Comparison of ENCODE assay signal across 8 mouse cellular contexts in genomic region chr2:160731839-160732261, GRCm38 (mm10). TPM values are rescaled to one million over a fixed set of nuclear protein-coding genes. Genes with fewer than 3 reads are reported as not detected.
DNase-seq lines count a peak whose midpoint lies in the region; ATAC-seq and TF ChIP-seq lines count a peak whose summit lies in the region.

No protein-coding gene starts in this region.

- ATAC-seq in forebrain, embryonic 16.5 days: no peak
- peak; percentile 29 for ATAC-seq in lung, embryonic 15.5 days (ENCODE audit: borderline replicate concordance, extremely low read depth, low FRiP score, low TSS enrichment)
- no peak; the same call in 1 of the 2 replicates for ATAC-seq in megakaryocyte-erythroid progenitor cell, adult 5-6 weeks (replicated peaks; ENCODE audit: low FRiP score, low TSS enrichment, poor library complexity, severe bottlenecking)

- peak overlapping the region; percentile 92 to 96 for H3K4me3 ChIP-seq in ES-E14 (ENCODE audit: insufficient read depth in 1 of 2, low read depth in 1 of 2, low read length in 2 of 2, poor library complexity in 1 of 2, severe bottlenecking in 1 of 2)
- peak overlapping the region; percentile 88 for H3K4me3 ChIP-seq in forebrain, embryonic 16.5 days (replicated peaks; ENCODE audit: low read length)
- H3K4me3 ChIP-seq in lung, embryonic 15.5 days: peak overlapping the region; percentile 97

- H3K4me2 ChIP-seq in forebrain, embryonic 16.5 days (ENCODE audit: low read length): peak overlapping the region; percentile 92
- peak overlapping the region; percentile 97 for H3K4me2 ChIP-seq in lung, embryonic 15.5 days

- peak overlapping the region; percentile 95 for H3K9ac ChIP-seq in ES-E14 (ENCODE audit: insufficient read depth, low read depth, low read length, poor library complexity, severe bottlenecking)
- peak overlapping the region; percentile 100 for H3K9ac ChIP-seq in forebrain, embryonic 16.5 days (replicated peaks; ENCODE audit: low read depth, low read length)
- H3K9ac ChIP-seq in lung, embryonic 15.5 days: peak overlapping the region; percentile 99

- no peak for DNase-seq in ES-E14 (ENCODE audit: low read depth, low spot score)
- peak; percentile 16 for DNase-seq in brain, embryonic 18.5 days (ENCODE audit: low read depth, low spot score)
- DNase-seq in heart, postnatal 36 days: peak; percentile 75 to 82
- DNase-seq in layer of hippocampus, adult 8-10 months (ENCODE audit: low spot score in 2 of 2): peak; percentile 57 to 59
- peak; percentile 79 for DNase-seq in retina, postnatal 1 day

- peaks cover 10 to 30% of the 10 kb centered on the region in 2 experiments; a peak in 3 of 4 replicates for H3K4me1 ChIP-seq in ES-E14 (ENCODE audit: control insufficient read depth in 2 of 2, insufficient read depth in 2 of 2, low read length in 2 of 2, poor library complexity in 1 of 2)
- H3K4me1 ChIP-seq in forebrain, embryonic 16.5 days (replicated peaks; ENCODE audit: control insufficient read depth, insufficient read depth, low read length): peaks cover 39% of the 10 kb centered on the region
- peaks cover 62% of the 10 kb centered on the region for H3K4me1 ChIP-seq in lung, embryonic 15.5 days

- intact Hi-C loops in heart, postnatal 36 days (cut with DNase I): loop anchor here (2.0 kb wide), 1 partner anchor 61 kb away; no protein-coding TSS in a partner anchor

- H3K36me3 ChIP-seq in ES-E14 (ENCODE audit: control insufficient read depth, insufficient read depth, low read length, poor library complexity, severe bottlenecking): no peaks in the 10 kb centered on the region; the same call in 1 of the 2 replicates
- H3K36me3 ChIP-seq in forebrain, embryonic 16.5 days (ENCODE audit: control insufficient read depth, insufficient read depth): peaks cover 7% of the 10 kb centered on the region; the same call in 1 of the 2 replicates
- peaks cover 11% of the 10 kb centered on the region; the same call in 1 of the 2 replicates for H3K36me3 ChIP-seq in lung, embryonic 15.5 days

- no peaks in the 10 kb centered on the region for H3K9me3 ChIP-seq in ES-E14 (ENCODE audit: control insufficient read depth, insufficient read depth, low read depth, low read length)
- no peaks in the 10 kb centered on the region for H3K9me3 ChIP-seq in forebrain, embryonic 16.5 days (ENCODE audit: control insufficient read depth, low read length)
- H3K9me3 ChIP-seq in lung, embryonic 15.5 days: no peaks in the 10 kb centered on the region

- H3K27me3 ChIP-seq in forebrain, embryonic 16.5 days (replicated peaks; ENCODE audit: control insufficient read depth, insufficient read depth, low read length): no peaks in the 10 kb centered on the region
- no peaks in the 10 kb centered on the region for H3K27me3 ChIP-seq in lung, embryonic 15.5 days

- H3K27ac ChIP-seq in ES-E14 (ENCODE audit: insufficient read depth, low read depth, low read length, poor library complexity, severe bottlenecking): no peak overlapping the region
- H3K27ac ChIP-seq in forebrain, embryonic 16.5 days (ENCODE audit: low read length): peak overlapping the region; percentile 98
- H3K27ac ChIP-seq in lung, embryonic 15.5 days: peak overlapping the region; percentile 97

- 0% methylated on average over 32 of the region's 32 CpGs for WGBS in forebrain, embryonic 16.5 days
- WGBS in lung, embryonic 15.5 days: 0% methylated on average over 32 of the region's 32 CpGs

- in situ Hi-C loops in ES-E14 (cut with MboI; ENCODE audit: low sequenced_read_pairs in 2 of 2, unreplicated experiment in 2 of 2): no loop called here

TF ChIP-seq in ES-E14, 5 proteins besides CTCF, POLR2A, EP300 and RAD21:
- no peak for TF ChIP-seq ZC3H11A (IDR thresholded peaks at IDR 0.05; ENCODE audit: borderline replicate concordance, low read depth, low read length)

RNA-seq across cellular contexts. Expression of gene Plcg1, which starts 0.8 kb away (rescaled TPM):
- total RNA-seq in ES-E14 (2012; rRNA removed): 59.0 and 96.8 TPM in 2 replicates
- polyA plus RNA-seq in forebrain, embryonic 16.5 days (2015; fragmentation: Nextera tagmentation; extraction: Ambion mirVana): 83.2 and 84.4 TPM in 2 replicates
- 10 to 100 TPM; 56.7 to 73.1 TPM for total RNA-seq in heart, postnatal 36 days (2021)
- 100 to 1,000 TPM; 103 to 107 (median 105) TPM for total RNA-seq in layer of hippocampus, adult 8-10 months (2022)
- 51.4 and 53.3 TPM in 2 replicates for polyA plus RNA-seq in lung, embryonic 15.5 days (2015; fragmentation: Nextera tagmentation; extraction: Ambion mirVana)
- total RNA-seq in megakaryocyte-erythroid progenitor cell, adult 5-6 weeks (2014; fragmentation: Nextera tagmentation): 18.8 and 20.7 TPM in 2 replicates
- 14.7 and 19.3 TPM in 2 replicates for total RNA-seq in megakaryocyte-erythroid progenitor cell, adult 5-6 weeks (2017)
